Mouse (Mus musculus) kidney, adult 2 months (tissue): ENCODE results near the gene Tspan4. TPM values are rescaled to one million over a fixed set of nuclear protein-coding genes. Genes with fewer than 3 reads are reported as not detected.

Source experiments
- DNase-seq: peaks from one replicate; pipeline ENCODE4 v3.0.0; 2021
- H3K27ac ChIP-seq: fragments of 200-500 bp; 2 replicates; pipeline ENCODE4 v1.5.1; 2012; ENCODE audit warnings: low read depth, low read length, control low read depth, inconsistent platforms; ENCODE audit not compliant: insufficient read depth
- H3K27me3 ChIP-seq: fragments of 200-500 bp; replicated peaks from 2 replicates; pipeline ENCODE4 v1.6.1; 2012; ENCODE audit warnings: mild to moderate bottlenecking, moderate library complexity, low read length, inconsistent platforms; ENCODE audit not compliant: control insufficient read depth, insufficient read depth
- H3K36me3 ChIP-seq: fragments of 200-500 bp; 2 replicates; pipeline ENCODE4 v1.6.1; 2012; ENCODE audit warnings: mild to moderate bottlenecking, moderate library complexity, low read length, inconsistent platforms; ENCODE audit not compliant: control insufficient read depth, insufficient read depth
- H3K4me1 ChIP-seq: fragments of 200-500 bp; 2 replicates; pipeline ENCODE4 v1.6.1; 2011; ENCODE audit warnings: low read length; ENCODE audit not compliant: control insufficient read depth, insufficient read depth
- H3K4me3 ChIP-seq: fragments of 200-500 bp; 2 replicates; pipeline ENCODE4 v1.5.1; 2011; ENCODE audit warnings: mild to moderate bottlenecking, low read depth, low read length, control low read depth; ENCODE audit not compliant: insufficient read depth
- CTCF ChIP-seq: fragments of 200-500 bp; conservative IDR thresholded peaks from 2 replicates; pipeline ENCODE4 v1.5.1; 2011; ENCODE audit warnings: low read depth, mild to moderate bottlenecking, control low read depth, low read length, moderate library complexity, mixed read lengths; ENCODE audit not compliant: insufficient read depth, insufficient read length
- POLR2A ChIP-seq: fragments of 200-500 bp; IDR thresholded peaks from one replicate; pipeline ENCODE4 v1.6.1; 2011; ENCODE audit warnings: low read depth, low read length, control low read depth
- WGBS: fragments of 180-500 bp; shearing (Covaris S2); methylation state at CpG from one replicate; pipeline ENCODE4 v1.1.7; 2018; 5-methylcytosine and 5-hydroxymethylcytosine counted together
- polyA plus RNA-seq: library from polyadenylated mRNA; depleted of rRNA; stranded (reverse); fragments of >200 nt; gene quantifications from 2 replicates; pipeline ENCODE4 v1.2.3, GENCODE M21; 2012

Tspan4 gene
- polyA plus RNA-seq, 1 experiment: 143 TPM

DNA sequence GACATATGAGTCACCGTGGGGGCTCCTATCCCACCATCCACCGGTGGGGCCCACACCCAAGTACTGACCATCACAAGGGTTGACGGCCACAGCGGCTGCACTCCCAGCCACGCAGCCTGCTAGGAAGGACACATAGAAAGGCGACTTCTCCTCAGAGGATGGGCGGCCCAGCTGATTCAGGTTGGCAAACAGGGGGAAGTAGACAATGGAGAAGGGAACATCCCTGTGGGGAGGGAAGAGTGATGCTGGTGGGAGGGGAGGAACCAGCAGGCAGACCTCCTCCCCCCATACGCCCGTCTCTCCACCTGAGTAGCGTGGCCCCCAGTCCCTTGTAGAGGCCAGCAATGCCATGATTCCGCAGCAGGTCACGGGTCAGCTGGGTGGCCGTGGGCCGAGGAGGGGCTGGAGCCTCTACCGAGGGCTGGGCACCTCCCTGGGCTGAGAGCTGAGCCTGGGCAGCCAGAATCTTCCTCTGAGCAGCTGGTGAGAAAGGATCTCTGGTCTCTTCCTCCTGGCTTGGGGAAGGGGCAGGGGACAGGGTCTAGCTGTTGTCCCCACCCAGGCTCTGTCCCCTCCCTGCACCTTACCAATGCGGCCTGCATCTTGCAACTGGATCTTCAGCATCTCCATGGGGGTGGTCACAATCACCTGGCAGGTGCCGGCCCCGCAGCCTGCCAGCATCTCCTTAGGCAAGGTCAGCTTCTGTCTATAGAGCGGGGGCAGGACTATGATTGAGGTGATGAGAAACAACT lies 43.4 kb upstream of the Tspan4 start:
- H3K36me3 ChIP-seq: no peaks in the 10 kb centered on the region
- DNase-seq: no peak
- no peak overlapping the region for H3K27ac ChIP-seq
- 95% methylated on average over 19 of the region's 19 CpGs for WGBS
- no peak overlapping the region for H3K4me3 ChIP-seq
- no peaks in the 10 kb centered on the region for H3K27me3 ChIP-seq
- TF ChIP-seq POLR2A (no peak), CTCF (no peak)
- peaks cover 31% of the 10 kb centered on the region for H3K4me1 ChIP-seq

GRCm38 (mm10) chr7:141432186-141432611 lies 42.8 kb upstream of the Tspan4 start:
- Histone ChIP-seq H3K4me1 (peaks cover 36% of the 10 kb centered on the region), H3K4me3 (no peak overlapping the region), H3K27ac (no peak overlapping the region)

DNA sequence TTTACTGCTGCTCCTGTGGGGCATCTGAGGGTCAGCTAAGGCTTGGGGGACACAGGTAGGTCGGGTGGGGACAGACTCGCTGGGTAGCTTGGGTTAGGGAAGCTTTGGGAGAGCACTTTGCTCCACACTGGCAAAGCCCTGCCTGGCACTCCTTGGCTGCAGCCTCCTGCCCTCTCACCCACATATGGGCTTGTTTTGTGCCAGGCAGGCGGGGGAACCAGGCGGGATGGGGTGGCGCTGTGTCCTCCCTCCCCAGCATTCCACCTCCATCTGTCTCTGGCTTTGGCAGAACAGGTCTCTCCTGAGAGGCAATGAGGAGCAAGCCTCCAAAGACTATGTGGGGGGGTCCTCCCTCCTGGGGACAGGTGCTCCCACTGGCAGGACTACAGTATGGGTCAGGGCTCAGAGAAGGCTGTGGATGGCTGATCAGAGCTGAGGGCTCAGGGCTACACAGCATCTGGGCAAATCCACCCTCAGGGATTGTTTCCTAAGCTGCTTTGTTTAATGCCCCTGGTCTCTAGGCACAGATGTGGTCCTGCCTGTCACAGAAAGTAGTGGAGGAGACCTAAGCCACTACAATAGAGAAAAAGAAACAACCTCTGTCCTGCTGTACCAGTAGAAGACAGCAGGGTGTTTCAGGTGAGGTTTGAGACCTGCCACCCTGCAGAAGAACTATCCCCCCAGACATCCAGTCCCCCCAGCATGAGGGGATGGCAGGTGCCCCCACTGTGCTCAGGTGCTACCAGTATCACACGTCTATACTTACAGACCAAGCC lies 42.1 kb upstream of the Tspan4 start:
- 50% methylated on average over 6 of the region's 6 CpGs for WGBS
- H3K27ac ChIP-seq: no peak overlapping the region
- no peaks in the 10 kb centered on the region for H3K36me3 ChIP-seq
- DNase-seq: peak; percentile 80
- no peak overlapping the region for H3K4me3 ChIP-seq
- no peaks in the 10 kb centered on the region for H3K27me3 ChIP-seq
- peaks cover 36% of the 10 kb centered on the region for H3K4me1 ChIP-seq
- TF ChIP-seq CTCF (no peak; the same call in 1 of the 2 replicates), POLR2A (no peak)

More at GRCm38 (mm10) chr7:141432186-141432611, 42.8 kb upstream of the Tspan4 start:
- WGBS: 64% methylated on average over 8 of the region's 8 CpGs
- peak; percentile 49 for DNase-seq
- Histone ChIP-seq H3K36me3 (no peaks in the 10 kb centered on the region), H3K27me3 (no peaks in the 10 kb centered on the region)
- no peak for TF ChIP-seq CTCF
- no peak for TF ChIP-seq POLR2A

DNA sequence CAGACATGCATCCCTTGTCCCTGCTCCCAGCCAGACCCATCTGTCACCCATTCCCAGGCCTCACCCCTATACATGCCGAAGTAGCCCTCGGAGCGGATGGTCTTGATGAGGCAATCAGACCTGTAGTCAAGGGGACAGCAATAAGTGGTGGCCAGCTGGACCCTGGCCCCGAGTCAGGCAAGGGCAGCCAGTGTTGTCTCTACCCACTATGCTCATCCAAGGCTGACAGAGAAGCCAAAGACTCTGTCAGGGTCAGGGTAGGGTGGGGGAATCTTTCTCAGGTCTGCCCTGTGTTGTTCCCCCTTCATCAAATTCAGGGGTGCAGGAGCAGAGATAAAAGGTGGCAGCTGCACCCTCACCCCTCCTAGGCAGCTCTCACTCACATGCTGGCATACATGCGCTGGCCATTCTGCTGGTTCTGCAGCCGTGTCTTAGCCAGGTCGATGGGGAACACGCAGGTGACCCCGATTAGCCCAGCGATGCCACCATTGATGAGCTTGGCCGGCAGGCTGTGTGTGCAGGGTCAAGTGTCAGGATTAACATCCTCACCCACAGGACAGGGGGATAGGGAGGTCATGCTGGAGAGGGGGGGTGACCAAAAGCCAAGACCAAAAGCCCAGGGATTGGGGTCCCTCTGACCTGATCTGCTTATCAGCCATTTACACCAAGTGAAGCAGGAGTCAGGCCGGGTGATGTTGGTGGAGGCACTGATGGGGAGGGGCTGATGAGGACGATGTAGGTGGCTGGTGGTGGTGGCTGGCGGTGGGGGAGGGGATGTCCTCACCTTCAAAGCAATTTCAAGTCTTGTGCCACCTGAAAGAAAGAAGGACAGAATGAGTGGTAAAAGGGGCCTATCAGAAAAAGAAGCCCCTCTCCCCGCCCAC lies 41.3 kb upstream of the Tspan4 start:
- H3K27ac ChIP-seq: no peak overlapping the region
- H3K36me3 ChIP-seq: no peaks in the 10 kb centered on the region
- TF ChIP-seq CTCF: no peak
- no peak for TF ChIP-seq POLR2A
- 0 out of 2 replicates have a peak overlapping the region, but pooled peaks have one; percentile 60 for H3K4me3 ChIP-seq
- DNase-seq: no peak
- WGBS: 79% methylated on average over 15 of the region's 15 CpGs
- H3K4me1 ChIP-seq: peaks cover 36% of the 10 kb centered on the region
- H3K27me3 ChIP-seq: no peaks in the 10 kb centered on the region

DNA sequence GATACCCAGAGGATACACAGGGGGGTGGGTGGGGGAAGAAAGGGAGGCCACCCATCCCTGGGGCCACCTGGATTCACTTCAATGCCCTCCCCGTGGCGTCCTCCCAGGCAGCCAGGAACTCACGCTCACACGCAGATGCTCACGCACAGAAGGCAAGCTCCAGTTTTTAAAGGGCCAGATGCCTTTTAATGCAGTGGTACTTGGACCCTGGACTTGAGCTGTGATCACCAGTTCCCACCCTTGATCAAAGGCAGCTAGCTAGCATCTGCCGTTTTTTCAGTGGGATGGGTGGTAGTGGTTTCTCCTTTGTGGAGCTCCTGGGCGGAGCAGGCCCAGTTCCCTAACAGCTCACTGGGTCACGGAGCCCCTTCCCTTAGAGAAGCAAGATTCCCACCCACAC lies 40.6 kb upstream of the Tspan4 start:
- no peak for TF ChIP-seq CTCF
- TF ChIP-seq POLR2A: no peak
- 21% methylated on average over 8 of the region's 8 CpGs for WGBS
- Histone ChIP-seq H3K4me1 (peaks cover 36% of the 10 kb centered on the region), H3K27ac (no peak overlapping the region), H3K36me3 (no peaks in the 10 kb centered on the region), H3K27me3 (no peaks in the 10 kb centered on the region), H3K4me3 (peak overlapping the region; percentile 60; the same call in 1 of the 2 replicates)
- DNase-seq: peak; percentile 56

DNA sequence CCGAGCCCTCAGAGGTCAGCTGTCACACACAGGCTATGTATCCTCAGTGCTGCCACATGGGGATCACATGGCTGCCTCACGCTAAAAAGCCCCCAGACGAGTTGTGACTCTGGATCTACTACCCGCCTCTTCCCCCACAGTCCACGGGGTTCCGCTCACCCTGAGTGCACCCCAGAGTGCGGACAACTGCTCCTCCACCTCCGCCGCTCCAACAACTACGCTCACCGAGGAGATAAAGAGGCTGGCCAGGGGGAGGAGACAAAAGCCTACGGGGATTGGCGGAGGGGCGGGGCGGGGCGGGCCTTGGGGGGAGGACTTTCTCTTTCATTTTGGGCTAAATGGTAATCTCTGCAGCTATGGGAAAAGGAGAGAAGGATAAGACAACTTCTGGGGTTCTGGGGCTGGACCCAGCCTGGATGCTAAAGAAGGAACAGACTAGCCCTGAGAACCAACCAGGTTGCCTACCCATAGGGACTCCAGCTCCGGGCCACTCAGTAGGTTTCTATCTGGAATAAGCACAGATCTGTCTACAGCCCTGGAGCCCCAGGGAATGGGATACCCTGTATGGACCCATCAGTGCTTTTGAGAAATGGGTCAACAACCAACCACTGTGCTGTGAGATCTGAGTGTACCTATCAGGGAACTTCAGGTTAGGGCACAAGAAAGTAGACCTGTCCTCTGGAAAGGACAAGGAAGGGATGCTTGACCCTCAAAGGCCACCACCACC lies 39.7 kb upstream of the Tspan4 start:
- WGBS: 6% methylated on average over 17 of the region's 17 CpGs
- H3K27ac ChIP-seq: peak overlapping the region; percentile 45; the same call in 1 of the 2 replicates
- no peaks in the 10 kb centered on the region for H3K27me3 ChIP-seq
- no peaks in the 10 kb centered on the region for H3K36me3 ChIP-seq
- H3K4me3 ChIP-seq: peak overlapping the region; percentile 60
- DNase-seq: peak; percentile 72
- TF ChIP-seq POLR2A: no peak
- peaks cover 36% of the 10 kb centered on the region for H3K4me1 ChIP-seq
